In genomic region chr2:146384582-146384981, GRCm38 (mm10) we compare ENCODE assay signal across 13 mouse cellular contexts.
DNase-seq lines count a peak whose midpoint lies in the region; ATAC-seq and TF ChIP-seq lines count a peak whose summit lies in the region.
"Had no signal": no experiment of that assay in that cellular context is flagged by ENCODE, and none has a peak within 500 bp of the region (broad histone marks: within the 10 kb centered on the region; RNA-seq: fewer than 3 reads in every experiment).

No protein-coding gene starts in this region.

- peak; percentile 40 for TF ChIP-seq CTCF in heart, adult 2 months (IDR thresholded peaks at IDR 0.05)
- TF ChIP-seq CTCF in midbrain, postnatal 0 days (IDR thresholded peaks at IDR 0.05): peak; percentile 65

- H3K27ac ChIP-seq in heart, adult 2 months: no peak overlapping the region
- no peak overlapping the region for H3K27ac ChIP-seq in midbrain, postnatal 0 days (ENCODE audit: low read depth, low read length)
- no peak overlapping the region for H3K27ac ChIP-seq in midbrain, embryonic 11.5 days (ENCODE audit: low read depth, low read length)

- TF ChIP-seq EP300 in heart, adult 2 months (IDR thresholded peaks at IDR 0.05; ENCODE audit: insufficient read depth, low read depth, low read length): no peak

- H3K36me3 ChIP-seq in heart, adult 2 months (ENCODE audit: control insufficient read depth, insufficient read depth, low read length): peaks cover 2% of the 10 kb centered on the region
- peaks cover 9% of the 10 kb centered on the region; the same call in 1 of the 2 replicates for H3K36me3 ChIP-seq in midbrain, postnatal 0 days (ENCODE audit: insufficient read depth, low read length)
- H3K36me3 ChIP-seq in midbrain, embryonic 11.5 days (ENCODE audit: control insufficient read depth, insufficient read depth, low read length): no peaks in the 10 kb centered on the region
- H3K36me3 ChIP-seq in splenic B cell, adult 2 months (ENCODE audit: control insufficient read depth, insufficient read depth, low read length, poor library complexity, severe bottlenecking): 0 out of 2 replicates have a peak, but pooled peaks cover 8% of the 10 kb centered on the region

- DNase-seq in heart, adult 2 months: no peak
- no peak for DNase-seq in heart, adult 9 months (ENCODE audit: low spot score in 2 of 2)
- peak; percentile 62 for DNase-seq in midbrain, postnatal 0 days (ENCODE audit: low spot score)
- no peak for DNase-seq in midbrain, embryonic 11.5 days (ENCODE audit: low spot score, missing footprints)
- DNase-seq in embryo, embryonic 10.5 days (ENCODE audit: low spot score): peak; percentile 50
- peak; percentile 30 for DNase-seq in splenic B cell, adult 2 months (ENCODE audit: low read depth, low spot score)
- no peak for DNase-seq in yolk sac, embryonic 10.5 days (ENCODE audit: low spot score)
- no peak for DNase-seq in layer of hippocampus, adult 18-20 months (ENCODE audit: low spot score in 2 of 2)
- DNase-seq: kidney, adult 9 months; lung, adult 18-20 months; right cerebral cortex, postnatal 14 days; thymus, adult 18-20 months had no signal

- no peaks in the 10 kb centered on the region for H3K27me3 ChIP-seq in heart, adult 2 months (ENCODE audit: control insufficient read depth, insufficient read depth, low read length)
- no peaks in the 10 kb centered on the region for H3K27me3 ChIP-seq in midbrain, postnatal 0 days (ENCODE audit: insufficient read depth, low read length)
- no peaks in the 10 kb centered on the region for H3K27me3 ChIP-seq in midbrain, embryonic 11.5 days (ENCODE audit: control insufficient read depth, insufficient read depth, low read length)
- H3K27me3 ChIP-seq in splenic B cell, adult 2 months (ENCODE audit: control insufficient read depth, insufficient read depth, low read length, poor library complexity, severe bottlenecking): no peaks in the 10 kb centered on the region

- H3K9me3 ChIP-seq in midbrain, postnatal 0 days (ENCODE audit: low read length): no peaks in the 10 kb centered on the region
- no peaks in the 10 kb centered on the region for H3K9me3 ChIP-seq in midbrain, embryonic 11.5 days (ENCODE audit: control insufficient read depth, low read length)

- intact Hi-C loops in heart, adult 2 months (cut with DNase I): no loop called here

- ATAC-seq in midbrain, postnatal 0 days (ENCODE audit: low FRiP score): no peak
- no peak for ATAC-seq in midbrain, embryonic 11.5 days (ENCODE audit: low FRiP score)

- H3K4me2 ChIP-seq in midbrain, postnatal 0 days (ENCODE audit: low read depth, low read length, poor library complexity, severe bottlenecking): no peak overlapping the region
- no peak overlapping the region for H3K4me2 ChIP-seq in midbrain, embryonic 11.5 days

- 65% methylated on average over 1 of the region's 1 CpGs for WGBS in heart, adult 2 months
- 32% methylated on average over 1 of the region's 1 CpGs for WGBS in midbrain, postnatal 0 days
- 50% methylated on average over 1 of the region's 1 CpGs for WGBS in midbrain, embryonic 11.5 days

- H3K79me2 ChIP-seq in heart, adult 2 months (replicated peaks; ENCODE audit: control insufficient read depth, insufficient read depth, low read length): no peaks in the 10 kb centered on the region

- no peaks in the 10 kb centered on the region; the same call in 1 of the 2 replicates for H3K4me1 ChIP-seq in heart, adult 2 months (ENCODE audit: control insufficient read depth, insufficient read depth, low read length)
- H3K4me1 ChIP-seq in midbrain, postnatal 0 days (ENCODE audit: insufficient read depth, low read length): no peaks in the 10 kb centered on the region
- H3K4me1 ChIP-seq in midbrain, embryonic 11.5 days (ENCODE audit: control insufficient read depth, insufficient read depth, low read length): no peaks in the 10 kb centered on the region

- H3K4me3 ChIP-seq in heart, adult 2 months: no peak overlapping the region
- H3K4me3 ChIP-seq in midbrain, postnatal 0 days (ENCODE audit: low read depth, low read length): no peak overlapping the region
- no peak overlapping the region for H3K4me3 ChIP-seq in midbrain, embryonic 11.5 days (ENCODE audit: low read depth, low read length)
- H3K4me3 ChIP-seq: myocyte had no signal

- no peak overlapping the region for H3K9ac ChIP-seq in heart, adult 2 months (ENCODE audit: low read depth, low read length)
- H3K9ac ChIP-seq in midbrain, postnatal 0 days (replicated peaks; ENCODE audit: low read length, poor library complexity, severe bottlenecking): no peak overlapping the region
- no peak overlapping the region for H3K9ac ChIP-seq in midbrain, embryonic 11.5 days (ENCODE audit: low read length)

- TF ChIP-seq POLR2A in heart, adult 2 months (IDR thresholded peaks at IDR 0.05; ENCODE audit: insufficient read depth, low read depth, low read length): no peak

Comparison
In these comparisons a context has a peak if more than half of its experiments do, and no peak if none do; other contexts are left out.
1. DNase-seq: peak in midbrain, postnatal 0 days (single experiment), embryo, embryonic 10.5 days (single experiment) and splenic B cell, adult 2 months (single experiment); none in heart, adult 2 months (0 of 2), heart, adult 9 months (0 of 2), midbrain, embryonic 11.5 days (single experiment), yolk sac, embryonic 10.5 days (single experiment) and layer of hippocampus, adult 18-20 months (0 of 2).